Mouse (Mus musculus) liver, embryonic 14.5 days (tissue): ENCODE data around the gene Dcxr.

Source experiments
- CTCF ChIP-seq: IDR thresholded peaks from 2 replicates; pipeline ENCODE4 v1.5.1; 2016; ENCODE audit warnings: antibody characterized with exemption, low read depth, control low read depth
- EP300 ChIP-seq: IDR thresholded peaks from 2 replicates; pipeline ENCODE4 v1.6.1; 2016; ENCODE audit warnings: antibody characterized with exemption, low read depth

DNA sequence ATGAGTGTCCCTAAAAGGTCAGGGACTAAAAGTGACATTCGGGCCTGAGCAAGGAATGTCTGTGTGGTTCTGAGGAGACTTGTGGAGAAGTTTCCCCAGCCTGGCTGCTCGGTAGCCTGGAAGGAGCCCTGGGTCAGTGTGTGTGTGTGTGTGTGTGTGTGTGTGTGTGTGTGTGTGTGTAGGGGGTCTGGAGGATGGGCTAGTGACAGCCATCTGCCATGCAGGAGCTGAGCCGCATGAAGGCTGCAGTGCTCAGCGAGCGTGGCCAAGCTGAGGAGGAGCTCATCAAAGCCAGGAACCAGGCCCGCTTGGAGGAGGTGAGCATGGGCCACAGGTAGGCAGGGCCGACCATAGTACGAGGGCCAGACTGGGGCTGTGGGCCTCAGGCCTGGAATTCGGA lies 7.8 kb downstream of the Dcxr start:
- TF ChIP-seq CTCF (no peak), EP300 (no peak)
